Mouse (Mus musculus) gonadal fat pad, adult 2 months (tissue): ENCODE data around the gene Med18. TPM values are rescaled to one million over a fixed set of nuclear protein-coding genes. Genes with fewer than 3 reads are reported as not detected.
"Not testable (repeated sequence)": the region's sequence is repeated elsewhere in the genome, so short reads cannot be mapped to it uniquely, and the experiment has no call there.

Experiments
- DNase-seq: peaks from one replicate; pipeline ENCODE4 v3.0.0-alpha.2; 2012; ENCODE audit warnings: low read depth
- polyA plus RNA-seq: library from polyadenylated mRNA; depleted of rRNA; stranded (reverse); fragments of >200 nt; gene quantifications from 2 replicates; pipeline ENCODE4 v1.2.3, GENCODE M21; 2012; rRNA removed

Med18 gene
- polyA plus RNA-seq, 1 experiment: 4.5 TPM

GRCm38 (mm10) chr4:132421556-132421922 lies 42.2 kb downstream of the Med18 start:
- no peak for DNase-seq

DNA sequence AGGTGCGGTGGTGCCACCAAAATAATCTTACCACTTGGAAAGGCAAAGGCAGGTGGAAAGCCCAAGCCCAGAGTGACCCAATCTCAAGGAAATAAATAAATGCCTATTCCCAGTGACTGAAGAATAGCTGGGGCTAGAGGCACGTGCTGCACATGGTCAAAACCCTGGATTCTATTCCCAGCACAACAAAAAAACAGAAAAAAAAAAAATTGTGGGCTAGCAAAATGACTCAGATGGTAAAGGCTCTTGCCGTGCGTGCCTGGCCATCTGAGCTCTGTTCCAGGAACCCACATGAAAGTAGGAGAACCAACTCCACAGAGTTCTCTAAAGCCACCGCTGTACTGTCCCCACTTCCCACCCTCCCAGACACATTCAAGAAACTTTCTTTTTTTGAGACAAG lies 43.2 kb downstream of the Med18 start:
- DNase-seq: no peak

DNA sequence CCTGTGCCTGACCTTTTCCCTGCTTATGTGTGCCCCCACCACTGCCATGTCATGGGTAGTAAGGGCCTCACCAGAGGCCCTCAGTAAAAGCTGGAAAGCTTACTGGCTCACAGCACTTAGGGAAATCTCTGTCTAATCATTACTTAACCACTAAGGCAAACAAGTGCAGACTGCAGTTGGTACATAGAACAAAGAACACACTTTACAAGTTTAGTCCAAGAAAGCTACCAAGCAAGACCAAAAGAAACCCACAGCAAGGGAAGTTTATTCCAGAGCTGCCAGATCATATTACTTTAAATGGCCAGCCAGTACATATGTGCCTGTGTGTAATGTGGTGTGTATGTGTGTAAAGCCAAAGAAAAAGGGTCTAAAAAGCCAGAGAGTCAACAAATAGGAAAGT lies 47.8 kb downstream of the Med18 start:
- no peak for DNase-seq

DNA sequence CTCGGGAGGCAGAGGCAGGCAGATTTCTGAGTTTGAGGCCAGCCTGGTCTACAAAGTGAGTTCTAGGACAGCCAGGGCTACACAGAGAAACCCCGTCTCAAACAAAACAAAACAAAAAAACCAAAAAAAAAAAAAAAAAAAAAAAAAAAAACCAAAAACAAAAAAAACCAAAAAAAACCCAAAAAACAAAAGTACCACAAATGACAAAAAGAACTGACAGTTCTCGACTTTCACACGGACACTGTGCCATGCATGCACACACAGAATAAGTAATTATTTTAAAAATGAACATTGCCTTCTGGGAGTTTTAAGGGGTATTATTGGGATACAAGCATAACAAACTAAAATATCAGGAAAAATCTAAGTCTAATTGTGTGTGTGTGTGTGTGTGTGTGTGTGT lies 50.5 kb downstream of the Med18 start:
- not testable (repeated sequence) for DNase-seq

GRCm38 (mm10) chr4:132411322-132412094 lies 52.2 kb downstream of the Med18 start:
- DNase-seq: no peak

- DNase-seq: no peak
These were observed 54.0 kb downstream of the Med18 start for GRCm38 (mm10) chr4:132409587-132410229.

Other genes starting within 250 kb of the Med18 start
- gene Gmeb1, start 202.3 kb downstream of the Med18 start, polyA plus RNA-seq: 11.8 and 12.5 TPM in 2 replicates
- 9.5 and 10.9 TPM in 2 replicates for gene Taf12, start 189.5 kb downstream of the Med18 start, polyA plus RNA-seq
- gene Rab42, start 160.5 kb downstream of the Med18 start, polyA plus RNA-seq: 16.4 and 22.5 TPM in 2 replicates
- gene Trnau1ap, start 134.4 kb downstream of the Med18 start, polyA plus RNA-seq: 18.9 and 25.9 TPM in 2 replicates
- 8.5 and 10.9 TPM in 2 replicates for gene Rcc1, start 110.3 kb downstream of the Med18 start, polyA plus RNA-seq
- 6.2 and 12.9 TPM in 2 replicates for gene Phactr4, start 41.4 kb downstream of the Med18 start, polyA plus RNA-seq
- 25.6 and 26.3 TPM in 2 replicates for gene Sesn2, start 46.6 kb upstream of the Med18 start, polyA plus RNA-seq
- gene Atpif1, start 69.7 kb upstream of the Med18 start, polyA plus RNA-seq: 100 and 148 TPM in 2 replicates
- 30.5 and 33.1 TPM in 2 replicates for gene Dnajc8, start 71.6 kb upstream of the Med18 start, polyA plus RNA-seq
- 9.8 and 12.7 TPM in 2 replicates for gene Ptafr, start 100.1 kb upstream of the Med18 start, polyA plus RNA-seq
- 19.5 and 20.4 TPM in 2 replicates for gene Eya3, start 175.1 kb upstream of the Med18 start, polyA plus RNA-seq